Mouse (Mus musculus): ENCODE results near the gene Zfp949. TPM values are rescaled to one million over a fixed set of nuclear protein-coding genes. Genes with fewer than 3 reads are reported as not detected.
A peak's percentile ranks its signal among the peaks of the same experiment; 100 is the strongest.

The Zfp949 gene
- total RNA-seq (2018; cell fraction: chromatin; rRNA removed): 10 to 100 TPM in 23 of 26 experiments, 1 to 10 TPM in 3; 9.8 to 56.9 (median 17.5) TPM
- 10 to 100 TPM in 1 of 26 experiments, 1 to 10 TPM in 25; 3.0 to 10.2 (median 7.4) TPM for total RNA-seq (2018; cell fraction: cytosol; rRNA removed)
- 10 to 100 TPM in 20 of 26 experiments, 1 to 10 TPM in 6; 5.9 to 40.8 (median 14.6) TPM for total RNA-seq (2018; cell fraction: nucleus; rRNA removed)
- 3.5 to 7.6 TPM (median 7.1 TPM) in 3 replicates for polyA plus RNA-seq (2018)

DNA sequence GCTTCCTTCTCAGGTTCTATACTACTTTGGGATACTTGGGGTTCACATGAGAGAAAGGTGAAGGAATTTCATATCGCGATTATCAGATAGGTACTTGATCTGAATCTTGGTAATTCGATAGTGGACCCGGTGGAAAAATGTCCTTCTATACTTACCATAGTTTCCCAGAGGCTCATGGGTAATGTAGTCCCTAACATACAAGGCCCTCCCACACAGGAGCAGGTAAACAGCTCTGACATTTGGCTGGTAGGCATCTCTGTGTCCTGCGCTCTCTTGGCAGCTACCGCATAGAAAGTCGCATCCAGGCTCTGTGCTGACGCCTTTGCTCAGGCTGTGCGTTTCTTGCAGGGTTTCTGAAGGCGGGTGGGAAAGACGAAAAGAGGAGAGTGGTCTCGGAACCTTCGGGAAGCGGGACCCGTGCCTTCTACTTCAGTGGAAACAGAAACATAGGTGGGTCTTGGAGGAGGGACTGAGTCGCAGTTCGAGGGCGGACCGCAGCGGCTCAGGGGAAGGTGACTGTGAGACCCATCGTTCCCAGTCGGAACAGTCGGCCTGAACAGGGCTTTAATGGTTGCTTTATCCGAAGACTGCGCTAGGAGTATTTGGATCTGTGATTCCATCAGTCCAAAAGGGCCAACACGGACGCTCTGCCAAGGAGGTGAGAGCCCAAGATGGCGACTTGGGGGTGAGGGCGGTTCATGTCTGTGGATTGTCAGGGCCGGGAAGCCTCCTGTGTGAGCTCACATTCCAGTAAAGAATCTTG is at the start of gene Zfp949:
Gene Zfp949, plus strand, starts transcription at position 170 of the 763 bp plus-strand sequence.
- Histone ChIP-seq H3K4me3 (ENCODE audit: inconsistent target) (peak within 1 kb of the TSS; percentile 99), H3K27ac (peak within 1 kb of the TSS; percentile 43), H3K36me3 (ENCODE audit: inconsistent target) (no peaks in the 10 kb centered on the region), H3K79me2 (ENCODE audit: inconsistent target) (peaks cover 36% of the 10 kb centered on the region; the same call in 1 of the 2 replicates)
- WGBS (ENCODE audit: missing documents): 2% methylated on average over 30 of the region's 30 CpGs

DNA sequence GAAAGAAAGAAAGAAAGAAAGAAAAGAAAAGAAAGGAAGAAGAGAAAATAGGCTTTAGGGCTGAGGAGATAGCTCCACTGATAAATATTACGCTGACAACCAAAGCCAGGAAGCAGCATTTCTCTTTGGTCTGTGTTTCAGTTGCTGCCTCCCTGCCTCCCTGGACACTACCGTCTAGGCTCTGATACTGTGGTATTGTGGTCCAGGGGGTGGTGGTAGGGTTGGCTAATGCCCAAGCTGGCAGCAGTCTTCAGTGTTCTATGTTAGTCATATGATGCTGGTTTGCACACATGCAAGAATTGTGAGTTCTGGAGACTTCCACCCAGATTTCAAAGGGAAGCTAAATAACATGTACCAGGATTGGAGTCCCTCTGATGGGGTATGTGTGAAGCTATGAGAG is 47.7 kb upstream of the Zfp949 start:
- no peak overlapping the region for H3K27ac ChIP-seq
- no peaks in the 10 kb centered on the region for H3K36me3 ChIP-seq (ENCODE audit: inconsistent target)
- 15% methylated on average over 2 of the region's 2 CpGs for WGBS (ENCODE audit: missing documents)
- H3K79me2 ChIP-seq (ENCODE audit: inconsistent target): no peaks in the 10 kb centered on the region
- H3K4me3 ChIP-seq (ENCODE audit: inconsistent target): no peak overlapping the region

DNA sequence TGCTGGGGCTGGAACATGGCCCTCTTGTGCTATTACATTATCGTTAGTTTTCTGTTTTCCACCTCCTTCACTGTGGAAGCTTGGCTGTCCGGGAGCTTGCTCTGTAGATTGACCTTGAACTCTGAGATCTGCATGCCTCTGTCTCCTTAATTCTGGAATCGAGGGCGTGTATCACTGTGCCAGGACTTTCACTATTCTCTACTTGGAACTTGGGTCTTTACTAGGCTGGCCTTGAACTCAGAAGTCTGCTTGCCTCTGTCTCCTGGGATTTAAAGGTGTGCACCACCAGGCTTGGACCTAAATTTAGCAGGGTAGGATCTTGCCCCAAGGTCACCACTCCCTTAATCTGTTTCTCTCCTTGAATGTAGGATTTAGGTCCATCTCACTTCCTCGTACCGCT is 46.0 kb upstream of the Zfp949 start:
- Histone ChIP-seq H3K4me3 (ENCODE audit: inconsistent target) (no peak overlapping the region), H3K79me2 (ENCODE audit: inconsistent target) (no peaks in the 10 kb centered on the region), H3K27ac (no peak overlapping the region), H3K36me3 (ENCODE audit: inconsistent target) (no peaks in the 10 kb centered on the region)
- WGBS (ENCODE audit: missing documents): 94% methylated on average over 6 of the region's 6 CpGs

DNA sequence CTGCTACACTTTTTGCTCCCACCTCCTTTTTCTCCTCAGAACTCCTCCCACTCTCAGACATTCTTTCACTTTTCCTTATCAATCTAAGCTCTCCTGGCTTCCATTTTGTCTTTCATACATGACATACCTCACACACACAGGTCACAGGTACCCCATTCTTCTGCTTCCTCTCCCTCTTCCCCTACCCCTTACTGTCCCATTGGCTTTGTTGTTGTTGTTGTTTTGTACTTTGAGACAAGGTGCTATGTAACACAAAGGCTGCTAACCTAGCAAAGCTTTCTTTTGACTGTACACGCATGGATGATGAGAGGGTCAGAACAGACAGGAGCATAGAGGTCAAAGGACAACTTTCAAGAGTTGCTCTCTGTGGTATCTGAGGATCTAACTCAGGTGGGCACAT is 32.3 kb upstream of the Zfp949 start:
- H3K79me2 ChIP-seq (ENCODE audit: inconsistent target): no peaks in the 10 kb centered on the region
- H3K36me3 ChIP-seq (ENCODE audit: inconsistent target): no peaks in the 10 kb centered on the region
- 100% methylated on average over 1 of the region's 1 CpGs for WGBS (ENCODE audit: missing documents)
- H3K27ac ChIP-seq: no peak overlapping the region
- no peak overlapping the region for H3K4me3 ChIP-seq (ENCODE audit: inconsistent target)

DNA sequence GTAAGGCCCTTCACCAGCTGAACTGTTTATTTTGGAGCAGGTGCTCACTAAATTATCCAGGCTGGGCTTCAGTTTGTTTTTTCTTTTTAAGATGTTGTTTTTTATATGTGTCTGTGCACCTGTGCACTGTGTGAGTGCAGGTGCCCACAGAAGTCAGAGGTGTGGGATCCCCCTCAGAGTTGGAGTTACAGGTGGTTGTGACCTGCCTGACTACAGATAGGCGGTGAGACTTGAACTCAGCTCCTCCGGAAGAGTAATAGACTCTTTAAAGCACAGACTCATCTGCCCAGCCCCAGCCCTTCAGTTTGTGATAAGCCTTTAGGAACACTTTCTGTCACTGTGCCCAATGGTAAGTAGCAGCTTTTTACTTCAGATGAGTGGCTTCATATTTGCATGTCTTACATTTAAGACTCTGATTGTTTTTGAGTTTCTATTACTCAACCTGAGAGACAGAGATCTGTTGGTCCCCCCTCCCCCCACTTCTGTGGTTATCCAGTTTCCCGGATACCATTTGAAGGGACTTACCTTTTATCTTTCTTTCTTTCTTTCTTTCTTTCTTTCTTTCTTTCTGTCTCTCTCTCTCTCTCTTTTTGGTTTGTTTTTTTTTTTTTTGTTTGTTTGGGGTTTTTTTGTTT is 31.3 kb upstream of the Zfp949 start:
- Histone ChIP-seq H3K27ac (no peak overlapping the region), H3K79me2 (ENCODE audit: inconsistent target) (no peaks in the 10 kb centered on the region), H3K4me3 (ENCODE audit: inconsistent target) (no peak overlapping the region), H3K36me3 (ENCODE audit: inconsistent target) (no peaks in the 10 kb centered on the region)
- WGBS (ENCODE audit: missing documents): 91% methylated on average over 3 of the region's 3 CpGs

DNA sequence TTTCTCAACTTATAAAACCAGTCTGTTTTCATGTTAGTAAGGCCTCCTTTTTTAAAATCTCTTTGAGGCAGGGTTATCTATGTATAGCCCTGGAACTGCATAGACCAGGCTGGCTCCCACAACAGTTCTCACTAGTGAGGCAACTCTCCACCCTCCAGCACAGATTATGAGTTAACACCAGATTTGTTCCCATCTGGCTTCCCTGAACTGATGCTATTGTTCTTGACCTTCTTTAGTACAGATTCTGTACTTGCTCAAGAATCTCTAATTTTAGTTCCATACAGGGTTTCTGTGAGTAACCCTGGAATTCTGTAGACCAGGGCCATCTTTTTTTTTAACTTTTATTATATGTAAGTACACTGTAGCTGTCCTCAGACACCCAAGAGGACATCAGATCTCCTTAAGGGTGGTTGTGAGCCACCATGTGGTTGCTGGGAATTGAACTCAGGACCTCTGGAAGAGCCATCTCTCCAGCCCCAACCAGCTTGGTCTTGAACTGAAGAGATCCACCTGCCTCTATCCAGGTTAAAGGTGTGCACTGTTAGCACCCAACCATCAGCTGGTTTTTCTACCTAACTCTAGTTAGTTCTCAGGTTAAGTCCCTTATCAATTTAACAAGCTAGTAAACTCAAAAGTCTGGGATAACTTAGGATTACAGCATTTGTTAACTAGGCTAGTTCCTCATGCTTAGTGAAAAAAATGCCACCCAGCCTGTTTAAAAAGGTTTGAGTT is 28.3 kb upstream of the Zfp949 start:
- no peak overlapping the region for H3K27ac ChIP-seq
- no peak overlapping the region for H3K4me3 ChIP-seq (ENCODE audit: inconsistent target)
- peaks cover 7% of the 10 kb centered on the region for H3K79me2 ChIP-seq (ENCODE audit: inconsistent target)
- H3K36me3 ChIP-seq (ENCODE audit: inconsistent target): no peaks in the 10 kb centered on the region

DNA sequence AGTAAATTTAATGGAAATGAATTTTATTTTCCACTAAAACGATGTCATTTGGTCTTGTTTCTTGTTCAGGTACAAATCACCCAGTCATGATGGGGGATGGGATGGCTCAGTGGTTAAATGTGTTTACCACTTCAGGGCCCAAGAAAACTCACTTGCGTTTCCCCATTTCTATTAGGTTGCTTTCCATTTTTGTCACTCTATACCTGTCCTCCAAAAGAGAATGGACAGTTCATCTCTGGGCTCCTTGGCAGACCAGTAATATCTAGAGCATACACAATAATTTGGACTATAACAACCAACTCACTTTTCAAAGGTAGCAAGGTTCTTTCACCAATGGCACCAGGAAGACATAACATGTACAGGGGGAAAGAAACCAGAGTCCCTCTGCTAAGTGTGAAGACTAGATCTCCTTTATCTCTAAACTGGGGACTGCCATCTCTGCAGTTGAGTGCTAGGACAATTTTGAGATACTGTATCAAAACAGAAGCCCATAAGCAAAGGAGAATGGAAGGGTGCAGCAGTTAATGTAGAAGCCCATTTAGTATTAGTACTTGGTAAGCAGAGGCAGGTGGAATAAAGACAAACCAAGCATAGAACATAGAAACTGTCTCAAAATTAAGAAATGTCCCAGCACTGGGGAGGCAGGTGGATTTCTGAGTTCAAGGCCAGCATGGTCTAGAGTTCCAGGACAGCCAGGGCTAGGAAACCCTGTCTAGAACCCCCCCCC is 27.5 kb upstream of the Zfp949 start:
- H3K27ac ChIP-seq: no peak overlapping the region
- peaks cover 7% of the 10 kb centered on the region for H3K79me2 ChIP-seq (ENCODE audit: inconsistent target)
- 62% methylated on average over 2 of the region's 2 CpGs for WGBS (ENCODE audit: missing documents)
- H3K4me3 ChIP-seq (ENCODE audit: inconsistent target): no peak overlapping the region
- H3K36me3 ChIP-seq (ENCODE audit: inconsistent target): no peaks in the 10 kb centered on the region

DNA sequence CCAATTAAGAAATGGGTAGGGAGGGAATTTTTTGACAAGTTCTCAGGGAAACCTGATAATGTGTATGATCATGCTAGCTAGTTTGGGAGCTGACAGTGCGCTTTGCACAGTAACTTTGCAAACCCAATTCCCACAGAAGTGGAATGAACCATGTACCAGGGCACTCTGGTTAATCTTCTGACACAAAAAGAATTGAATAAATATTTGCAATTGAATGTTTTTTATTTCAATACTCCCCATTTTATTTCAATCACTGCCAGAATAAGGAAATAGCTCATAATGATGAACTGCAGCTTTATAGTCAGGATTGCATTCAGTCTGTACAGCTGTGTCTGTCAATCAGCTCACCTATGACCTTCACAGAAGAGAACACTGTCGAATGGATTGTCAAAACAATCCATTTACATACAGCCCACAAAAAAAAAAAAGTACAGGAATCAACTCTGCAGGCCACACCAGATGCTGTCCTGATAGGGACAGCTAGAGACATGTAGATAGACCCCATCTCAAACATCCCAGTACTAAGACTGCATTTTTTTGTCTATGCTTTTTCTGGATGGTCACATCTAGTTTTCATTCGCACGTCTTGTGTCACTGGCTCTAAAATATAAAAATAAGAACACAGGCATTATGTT is 26.9 kb upstream of the Zfp949 start:
- WGBS (ENCODE audit: missing documents): 58% methylated on average over 4 of the region's 4 CpGs
- no peaks in the 10 kb centered on the region for H3K36me3 ChIP-seq (ENCODE audit: inconsistent target)
- no peak overlapping the region; the same call in 1 of the 2 replicates for H3K4me3 ChIP-seq (ENCODE audit: inconsistent target)
- H3K27ac ChIP-seq: no peak overlapping the region
- H3K79me2 ChIP-seq (ENCODE audit: inconsistent target): peaks cover 7% of the 10 kb centered on the region

DNA sequence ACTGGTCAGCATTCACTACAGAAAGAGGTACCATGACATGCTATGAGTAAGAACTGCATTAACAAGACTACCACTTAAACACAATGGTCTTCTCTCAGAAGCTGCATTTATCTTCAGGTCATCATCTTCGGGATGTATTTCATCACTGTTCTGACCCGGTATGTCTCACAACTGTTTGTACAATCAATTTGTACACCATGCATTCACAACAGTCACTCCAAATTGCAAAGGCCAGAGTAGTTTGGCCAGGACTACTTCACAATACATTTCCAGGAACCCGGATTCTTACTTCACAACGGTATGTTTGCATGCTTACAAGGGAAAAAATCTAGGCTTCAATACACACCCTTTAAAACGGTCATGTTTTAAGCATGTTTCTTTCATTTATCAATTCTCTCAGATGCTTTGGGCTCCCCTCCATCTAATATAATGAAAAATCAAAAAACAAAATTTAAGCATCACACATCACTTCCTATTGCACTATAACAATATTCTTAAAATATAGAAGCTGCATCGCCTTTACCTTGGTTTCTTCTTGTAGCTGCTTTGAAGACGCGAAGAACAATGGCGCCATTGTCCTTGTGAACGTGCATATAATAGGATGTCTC is 25.8 kb upstream of the Zfp949 start:
- H3K36me3 ChIP-seq (ENCODE audit: inconsistent target): no peaks in the 10 kb centered on the region
- WGBS (ENCODE audit: missing documents): 4% methylated on average over 10 of the region's 10 CpGs
- peak overlapping the region; percentile 83 for H3K4me3 ChIP-seq (ENCODE audit: inconsistent target)
- H3K79me2 ChIP-seq (ENCODE audit: inconsistent target): peaks cover 7% of the 10 kb centered on the region
- H3K27ac ChIP-seq: peak overlapping the region; percentile 71

DNA sequence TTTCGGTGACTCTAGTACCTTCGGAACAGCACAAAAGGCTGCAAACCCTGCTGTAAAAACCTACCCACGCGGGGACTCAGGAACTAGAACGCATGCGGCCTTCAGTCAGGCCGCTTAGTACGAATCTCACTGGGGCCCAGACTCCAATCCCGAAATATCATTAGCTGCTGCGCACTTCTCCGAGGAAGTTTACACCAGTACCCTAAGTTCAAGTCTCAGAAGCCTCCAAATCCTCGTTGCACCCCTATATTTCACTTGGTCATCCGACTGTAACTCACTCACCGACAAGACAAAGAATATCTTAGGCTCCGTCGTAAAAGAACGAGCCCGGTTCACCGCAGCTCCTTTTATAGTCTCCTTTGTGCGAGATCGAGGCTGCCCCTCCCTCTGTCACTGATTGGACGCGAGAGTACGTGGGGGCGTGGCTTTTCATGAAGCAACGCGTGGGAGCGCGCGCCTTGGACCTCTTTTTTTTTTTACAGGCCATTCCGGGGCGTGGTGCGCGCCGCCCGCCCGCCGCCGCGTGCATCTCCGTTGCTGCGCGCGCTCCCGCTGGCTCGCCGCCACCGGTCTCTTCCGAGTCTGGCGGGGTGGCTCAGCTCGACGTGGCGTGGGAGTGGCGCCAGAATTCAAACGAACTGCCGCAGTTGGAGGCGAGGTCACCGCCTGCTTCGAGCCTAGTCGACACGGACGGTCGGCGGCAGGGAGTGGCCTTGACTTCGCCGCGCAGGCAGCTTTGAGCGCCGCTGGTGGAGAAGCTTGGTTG is 25.1 kb upstream of the Zfp949 start:
- Histone ChIP-seq H3K36me3 (ENCODE audit: inconsistent target) (no peaks in the 10 kb centered on the region), H3K79me2 (ENCODE audit: inconsistent target) (peaks cover 7% of the 10 kb centered on the region), H3K27ac (peak overlapping the region; percentile 71), H3K4me3 (ENCODE audit: inconsistent target) (peak overlapping the region; percentile 83)
- WGBS (ENCODE audit: missing documents): under 1% methylated on average over 68 of the region's 69 CpGs

DNA sequence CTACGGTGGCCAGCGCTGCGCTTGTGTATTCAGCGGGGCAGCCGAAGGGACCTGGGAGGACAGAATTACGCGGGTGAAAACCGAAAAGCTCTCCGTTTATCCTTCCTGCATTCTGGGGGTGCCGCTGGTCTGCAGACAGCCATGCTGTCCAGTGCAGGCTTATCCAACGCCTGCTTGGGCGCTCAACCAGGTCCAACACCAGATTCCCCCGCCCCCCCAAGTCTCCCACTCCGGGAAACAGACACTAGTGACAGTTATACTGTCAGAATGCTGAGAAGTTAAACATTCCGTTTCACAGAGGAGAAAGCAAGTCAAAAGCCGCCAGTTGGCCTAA is 24.5 kb upstream of the Zfp949 start:
- Histone ChIP-seq H3K4me3 (ENCODE audit: inconsistent target) (peak overlapping the region; percentile 47), H3K36me3 (ENCODE audit: inconsistent target) (no peaks in the 10 kb centered on the region), H3K27ac (peak overlapping the region; percentile 71), H3K79me2 (ENCODE audit: inconsistent target) (peaks cover 7% of the 10 kb centered on the region)
- WGBS (ENCODE audit: missing documents): 3% methylated on average over 16 of the region's 16 CpGs

DNA sequence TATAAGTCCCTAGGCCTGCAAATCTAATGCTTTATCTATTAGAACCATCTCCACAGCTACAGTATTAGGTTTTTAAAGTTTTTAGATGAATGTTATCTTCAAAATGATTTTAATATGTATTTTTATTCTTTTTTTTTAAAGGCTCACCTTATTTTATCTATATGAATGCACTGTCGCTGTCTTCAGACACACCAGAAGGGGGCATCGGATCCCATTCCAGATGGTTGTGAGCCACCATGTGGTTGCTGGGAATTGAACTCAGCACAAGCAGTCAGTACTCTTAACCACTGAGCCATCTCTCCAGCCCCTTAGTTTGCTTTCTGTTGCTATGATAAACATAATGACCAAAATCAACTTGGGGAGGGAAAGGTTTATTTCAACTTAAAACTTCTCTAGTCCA is 23.5 kb upstream of the Zfp949 start:
- H3K27ac ChIP-seq: no peak overlapping the region
- no peaks in the 10 kb centered on the region for H3K36me3 ChIP-seq (ENCODE audit: inconsistent target)
- H3K4me3 ChIP-seq (ENCODE audit: inconsistent target): no peak overlapping the region
- WGBS (ENCODE audit: missing documents): 91% methylated on average over 2 of the region's 2 CpGs
- peaks cover 7% of the 10 kb centered on the region for H3K79me2 ChIP-seq (ENCODE audit: inconsistent target)

DNA sequence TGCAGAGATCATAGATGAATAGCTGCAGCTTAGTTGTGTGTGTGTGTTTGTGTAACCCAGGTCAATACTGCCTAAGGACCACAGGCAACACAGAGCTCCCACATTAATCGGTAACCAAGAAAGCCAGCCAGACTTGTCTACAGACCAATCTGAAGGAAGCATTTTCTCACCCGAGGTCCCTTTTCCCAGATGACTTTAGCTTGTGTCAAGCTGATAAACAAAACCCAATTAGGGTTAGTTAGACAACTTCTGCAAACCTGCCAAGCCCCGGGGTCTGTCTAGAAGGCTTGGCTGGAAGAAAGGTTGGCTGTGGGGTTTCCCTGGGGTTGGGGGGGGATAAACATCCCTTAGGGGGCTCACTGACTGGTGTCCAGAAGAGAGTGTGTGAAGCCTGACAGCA is 23.0 kb upstream of the Zfp949 start:
- no peak overlapping the region for H3K4me3 ChIP-seq (ENCODE audit: inconsistent target)
- H3K79me2 ChIP-seq (ENCODE audit: inconsistent target): peaks cover 7% of the 10 kb centered on the region
- H3K27ac ChIP-seq: no peak overlapping the region
- no peaks in the 10 kb centered on the region for H3K36me3 ChIP-seq (ENCODE audit: inconsistent target)
- 75% methylated on average over 3 of the region's 3 CpGs for WGBS (ENCODE audit: missing documents)
